Mouse (Mus musculus): Measurements from ENCODE around the gene Arsb.

Gene Arsb

GRCm38 (mm10) chr13:93771588-93772278 is at the start of gene Arsb:
Gene Arsb (plus strand): TSS chr13:93771630.
- DNase-seq (ENCODE audit: low spot score): peak; percentile 80

GRCm38 (mm10) chr13:93721916-93722315 is 49.5 kb upstream of the Arsb start:
- no peak for DNase-seq (ENCODE audit: low spot score)

GRCm38 (mm10) chr13:93723455-93723854 is 48.0 kb upstream of the Arsb start:
- DNase-seq (ENCODE audit: low spot score): no peak

GRCm38 (mm10) chr13:93724206-93724605 is 47.2 kb upstream of the Arsb start:
- DNase-seq (ENCODE audit: low spot score): no peak

GRCm38 (mm10) chr13:93735131-93735636 is 36.2 kb upstream of the Arsb start:
- no peak for DNase-seq (ENCODE audit: low spot score)

GRCm38 (mm10) chr13:93744118-93744517 is 27.3 kb upstream of the Arsb start:
- no peak for DNase-seq (ENCODE audit: low spot score)

- no peak for DNase-seq (ENCODE audit: low spot score)
Measured at GRCm38 (mm10) chr13:93752597-93753400, 18.6 kb upstream of the Arsb start.

GRCm38 (mm10) chr13:93755084-93755483 is 16.3 kb upstream of the Arsb start:
- no peak for DNase-seq (ENCODE audit: low spot score)

- DNase-seq (ENCODE audit: low spot score): no peak
Measured at GRCm38 (mm10) chr13:93756674-93757073, 14.8 kb upstream of the Arsb start.

GRCm38 (mm10) chr13:93757514-93757913 is 13.9 kb upstream of the Arsb start:
- no peak for DNase-seq (ENCODE audit: low spot score)

- no peak for DNase-seq (ENCODE audit: low spot score)
Measured at GRCm38 (mm10) chr13:93758149-93758898, 13.1 kb upstream of the Arsb start.

GRCm38 (mm10) chr13:93761831-93762230 is 9.6 kb upstream of the Arsb start:
- DNase-seq (ENCODE audit: low spot score): no peak

- no peak for DNase-seq (ENCODE audit: low spot score)
Measured at GRCm38 (mm10) chr13:93762879-93763278, 8.6 kb upstream of the Arsb start.

- no peak for DNase-seq (ENCODE audit: low spot score)
Measured at GRCm38 (mm10) chr13:93764321-93764973, 7.0 kb upstream of the Arsb start.

GRCm38 (mm10) chr13:93771031-93771587 is 321 bp upstream of the Arsb start:
- DNase-seq (ENCODE audit: low spot score): no peak

GRCm38 (mm10) chr13:93772279-93772636 is 828 bp downstream of the Arsb start:
- DNase-seq (ENCODE audit: low spot score): no peak

- DNase-seq (ENCODE audit: low spot score): no peak
Measured at GRCm38 (mm10) chr13:93772861-93773260, 1.4 kb downstream of the Arsb start.

GRCm38 (mm10) chr13:93773704-93774315 is 2.4 kb downstream of the Arsb start:
- no peak for DNase-seq (ENCODE audit: low spot score)

GRCm38 (mm10) chr13:93782823-93783222 is 11.4 kb downstream of the Arsb start:
- no peak for DNase-seq (ENCODE audit: low spot score)

- DNase-seq (ENCODE audit: low spot score): no peak
Measured at GRCm38 (mm10) chr13:93785329-93785728, 13.9 kb downstream of the Arsb start.

- no peak for DNase-seq (ENCODE audit: low spot score)
Measured at GRCm38 (mm10) chr13:93786051-93786450, 14.6 kb downstream of the Arsb start.

All from testis, postnatal 14 days (tissue).